Mouse (Mus musculus) stomach, postnatal 0 days (tissue): ENCODE results near the gene Tnfaip8l1. TPM values are rescaled to one million over a fixed set of nuclear protein-coding genes. Genes with fewer than 3 reads are reported as not detected.

ENCODE experiments used
- ATAC-seq: fragments of 200-750 bp; cut with Nextera tagmentation; 2 replicates; pipeline ENCODE4 v1.8.0; 2017; ENCODE audit not compliant: low FRiP score, low TSS enrichment
- DNase-seq: peaks from one replicate; pipeline ENCODE4 v3.0.0-alpha.2; 2016; ENCODE audit warnings: low spot score
- H3K27ac ChIP-seq: fragments of 300-500 bp; sonication (generic); replicated peaks from 2 replicates; pipeline ENCODE4 v1.5.1; 2014; ENCODE audit warnings: mild to moderate bottlenecking, control low read depth
- H3K27me3 ChIP-seq: fragments of 300-500 bp; sonication (generic); 2 replicates; pipeline ENCODE4 v1.6.1; 2014; ENCODE audit warnings: low read length; ENCODE audit not compliant: control insufficient read depth, insufficient read depth
- H3K36me3 ChIP-seq: fragments of 300-500 bp; sonication (generic); 2 replicates; pipeline ENCODE4 v1.6.1; 2014; ENCODE audit warnings: low read length, mixed read lengths; ENCODE audit not compliant: control insufficient read depth, insufficient read depth
- H3K4me1 ChIP-seq: fragments of 300-500 bp; sonication (generic); replicated peaks from 2 replicates; pipeline ENCODE4 v1.6.1; 2014; ENCODE audit warnings: antibody characterized with exemption; ENCODE audit not compliant: control insufficient read depth, insufficient read depth
- H3K4me2 ChIP-seq: fragments of 300-500 bp; sonication (generic); replicated peaks from 2 replicates; pipeline ENCODE4 v1.6.1; 2014; ENCODE audit warnings: low read depth, mild to moderate bottlenecking, control low read depth, moderate library complexity
- H3K4me3 ChIP-seq: fragments of 300-500 bp; sonication (generic); 2 replicates; pipeline ENCODE4 v1.5.1; 2014; ENCODE audit warnings: low read depth, low read length, control low read depth
- H3K9ac ChIP-seq: fragments of 300-500 bp; sonication (generic); 2 replicates; pipeline ENCODE4 v1.6.1; 2014; ENCODE audit warnings: mild to moderate bottlenecking, low read length, control low read depth, mixed read lengths
- H3K9me3 ChIP-seq: fragments of 300-500 bp; sonication (generic); 2 replicates; pipeline ENCODE4 v1.6.1; 2016; ENCODE audit warnings: low read length; ENCODE audit not compliant: control insufficient read depth
- CTCF ChIP-seq: IDR thresholded peaks from 2 replicates; pipeline ENCODE4 v1.5.1; 2016; ENCODE audit warnings: antibody characterized with exemption, low read depth, mild to moderate bottlenecking, moderate library complexity
- EP300 ChIP-seq: optimal IDR thresholded peaks from 2 replicates; pipeline ENCODE3; 2016; ENCODE audit warnings: antibody characterized with exemption
- WGBS: fragments of 180-500 bp; shearing (Covaris S2); extraction: QIAGEN DNeasy Blood & Tissue Kit; methylation state at CpG from one replicate; pipeline ENCODE4 v1.1.7; 2014; 5-methylcytosine and 5-hydroxymethylcytosine counted together
- polyA plus RNA-seq: library from polyadenylated mRNA; unstranded; fragments of >200 nt; fragmentation: Nextera tagmentation; extraction: Ambion mirVana; gene quantifications from 2 replicates; pipeline ENCODE4 v1.2.1, GENCODE M21; 2015

The Tnfaip8l1 gene
- polyA plus RNA-seq, 1 experiment from 2014 or later, result 5.2 TPM

GRCm38 (mm10) chr17:56211090-56211489, 48.8 kb downstream of the Tnfaip8l1 start:
- WGBS, result 77% methylated on average over 2 of the region's 2 CpGs
- H3K36me3 ChIP-seq, result peaks cover 22% of the 10 kb centered on the region

GRCm38 (mm10) chr17:56212676-56213075, 50.4 kb downstream of the Tnfaip8l1 start:
- 28% methylated on average over 6 of the region's 6 CpGs for WGBS
- Histone ChIP-seq H3K27me3 (no peaks in the 10 kb centered on the region), H3K4me1 (peaks cover 4% of the 10 kb centered on the region; the same call in 1 of the 2 replicates), H3K4me2 (no peak overlapping the region), H3K4me3 (no peak overlapping the region), H3K9me3 (no peaks in the 10 kb centered on the region), H3K36me3 (peaks cover 22% of the 10 kb centered on the region), H3K27ac (no peak overlapping the region), H3K9ac (peak overlapping the region; percentile 27; the same call in 1 of the 2 replicates)
- TF ChIP-seq EP300, result no peak
- TF ChIP-seq CTCF, result 0 out of 2 replicates have a peak, but pooled peaks have one; percentile 11
- DNase-seq (peak; percentile 64), ATAC-seq (peak; percentile 66)

More at GRCm38 (mm10) chr17:56211090-56211489, 48.8 kb downstream of the Tnfaip8l1 start:
- no peak overlapping the region for H3K27ac ChIP-seq
- H3K27me3 ChIP-seq, result no peaks in the 10 kb centered on the region
- DNase-seq (no peak), ATAC-seq (no peak)
- H3K4me1 ChIP-seq, result no peaks in the 10 kb centered on the region
- TF ChIP-seq EP300, result no peak
- TF ChIP-seq CTCF, result no peak
- H3K4me2 ChIP-seq, result no peak overlapping the region
- no peak overlapping the region for H3K4me3 ChIP-seq
- H3K9me3 ChIP-seq, result no peaks in the 10 kb centered on the region
- no peak overlapping the region for H3K9ac ChIP-seq

GRCm38 (mm10) chr17:56214229-56214628, 52.0 kb downstream of the Tnfaip8l1 start:
- TF ChIP-seq CTCF (no peak), EP300 (no peak)
- Histone ChIP-seq H3K27ac (no peak overlapping the region), H3K4me2 (no peak overlapping the region), H3K9ac (no peak overlapping the region), H3K9me3 (no peaks in the 10 kb centered on the region), H3K27me3 (no peaks in the 10 kb centered on the region), H3K4me1 (peaks cover 8% of the 10 kb centered on the region; the same call in 1 of the 2 replicates), H3K36me3 (peaks cover 18% of the 10 kb centered on the region), H3K4me3 (no peak overlapping the region)
- no peak for DNase-seq
- 77% methylated on average over 1 of the region's 1 CpGs for WGBS
- ATAC-seq, result no peak

GRCm38 (mm10) chr17:56217670-56218069, 55.4 kb downstream of the Tnfaip8l1 start:
- H3K4me3 ChIP-seq, result peak overlapping the region; percentile 75
- peaks cover 8% of the 10 kb centered on the region; the same call in 1 of the 2 replicates for H3K4me1 ChIP-seq
- no peaks in the 10 kb centered on the region for H3K27me3 ChIP-seq
- H3K9ac ChIP-seq, result peak overlapping the region; percentile 91
- H3K9me3 ChIP-seq, result no peaks in the 10 kb centered on the region
- H3K36me3 ChIP-seq, result no peaks in the 10 kb centered on the region
- DNase-seq (no peak), ATAC-seq (no peak)
- no peak overlapping the region for H3K27ac ChIP-seq
- 67% methylated on average over 13 of the region's 13 CpGs for WGBS
- TF ChIP-seq EP300, result no peak
- no peak for TF ChIP-seq CTCF
- H3K4me2 ChIP-seq, result peak overlapping the region; percentile 83

- H3K27ac ChIP-seq, result peak within 1 kb of the TSS; percentile 96
- H3K4me3 ChIP-seq, result peak within 1 kb of the TSS; percentile 75
- ATAC-seq, result peak; percentile 98
- H3K4me2 ChIP-seq, result peak within 1 kb of the TSS; percentile 83
- WGBS, result under 1% methylated on average over 70 of the region's 78 CpGs
- H3K36me3 ChIP-seq, result no peaks in the 10 kb centered on the region
- peak; percentile 87 for DNase-seq
- H3K9me3 ChIP-seq, result no peaks in the 10 kb centered on the region
- TF ChIP-seq EP300 (no peak), CTCF (peak; percentile 58)
- no peaks in the 10 kb centered on the region for H3K27me3 ChIP-seq
- peak within 1 kb of the TSS; percentile 91 for H3K9ac ChIP-seq
- H3K4me1 ChIP-seq, result peaks cover 8% of the 10 kb centered on the region; the same call in 1 of the 2 replicates
Observed at GRCm38 (mm10) chr17:56218377-56219191, 56.3 kb downstream of the Tnfaip8l1 start, which contains the start of gene Dpp9. Dpp9 (minus strand) TSS chr17:56218905.

GRCm38 (mm10) chr17:56219251-56219650, 57.0 kb downstream of the Tnfaip8l1 start:
- 29% methylated on average over 12 of the region's 12 CpGs for WGBS
- Histone ChIP-seq H3K4me3 (peak overlapping the region; percentile 75), H3K36me3 (no peaks in the 10 kb centered on the region), H3K27me3 (no peaks in the 10 kb centered on the region), H3K9ac (peak overlapping the region; percentile 91), H3K27ac (peak overlapping the region; percentile 96), H3K4me2 (peak overlapping the region; percentile 83), H3K4me1 (peaks cover 8% of the 10 kb centered on the region; the same call in 1 of the 2 replicates), H3K9me3 (no peaks in the 10 kb centered on the region)
- TF ChIP-seq CTCF (no peak), EP300 (peak; percentile 11)
- no peak for DNase-seq
- ATAC-seq, result no peak
